Mouse (Mus musculus) stomach, postnatal 0 days (tissue): Measurements from ENCODE around the gene Gmds.

Source experiments
- CTCF ChIP-seq: IDR thresholded peaks from 2 replicates; pipeline ENCODE4 v1.5.1; 2016; ENCODE audit warnings: antibody characterized with exemption, low read depth, mild to moderate bottlenecking, moderate library complexity
- EP300 ChIP-seq: optimal IDR thresholded peaks from 2 replicates; pipeline ENCODE3; 2016; ENCODE audit warnings: antibody characterized with exemption

DNA sequence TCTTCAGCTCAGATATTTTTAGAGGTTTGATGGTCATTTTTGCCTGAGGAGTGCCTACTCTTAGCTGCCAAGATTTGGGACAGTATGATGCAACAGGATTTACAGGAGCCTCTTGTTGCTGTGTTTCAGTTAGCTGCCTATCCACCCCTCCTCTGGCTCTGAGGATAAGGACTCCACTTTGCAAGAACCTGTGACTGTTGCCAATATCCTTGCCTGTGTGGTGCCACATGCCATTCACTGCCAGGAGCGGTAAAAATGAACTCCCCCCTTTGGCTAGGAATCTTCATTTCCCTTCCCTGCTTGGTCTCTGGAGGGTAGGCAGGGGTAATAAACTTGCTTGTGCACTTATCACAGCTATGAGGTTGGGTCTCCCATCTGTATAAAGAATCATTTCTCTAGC lies 31.6 kb upstream of the Gmds start:
- TF ChIP-seq CTCF (no peak), EP300 (no peak)
